Mouse (Mus musculus): ENCODE results near the gene Ttc19. TPM values are rescaled to one million over a fixed set of nuclear protein-coding genes. Genes with fewer than 3 reads are reported as not detected.
"Not testable (repeated sequence)": the region's sequence is repeated elsewhere in the genome, so short reads cannot be mapped to it uniquely, and the experiment has no call there.

Gene Ttc19
- polyA plus RNA-seq, 1 experiment from 2014 or later = 20.5 TPM

DNA sequence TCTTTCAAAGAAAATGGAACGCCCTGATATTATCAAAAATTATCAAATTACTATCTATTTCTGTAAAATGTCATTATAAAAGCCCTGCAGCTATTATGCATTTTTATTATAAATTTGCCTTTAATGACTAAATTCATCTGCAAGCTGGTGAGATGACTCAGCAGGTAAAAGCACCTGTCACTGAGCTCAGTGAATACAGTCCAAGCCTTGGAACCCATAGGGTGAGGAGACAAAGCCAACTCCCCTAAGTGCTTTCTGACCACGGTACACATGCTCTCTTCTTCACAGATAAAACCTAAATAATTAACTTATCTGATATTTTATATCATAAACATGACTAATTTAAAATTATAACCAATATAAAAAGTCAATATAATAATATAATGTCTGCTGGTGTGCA, 90.5 kb downstream of the Ttc19 start:
- Histone ChIP-seq H3K9me3 (no peaks in the 10 kb centered on the region), H3K4me3 (no peak overlapping the region), H3K27me3 (ENCODE audit: insufficient read depth, poor library complexity, severe bottlenecking) (no peaks in the 10 kb centered on the region), H3K36me3 (peaks cover 91% of the 10 kb centered on the region), H3K27ac (no peak overlapping the region), H3K4me1 (replicated peaks) (no peaks in the 10 kb centered on the region)
- DNase-seq (ENCODE audit: low spot score) = no peak
- WGBS = 97% methylated on average over 2 of the region's 2 CpGs

DNA sequence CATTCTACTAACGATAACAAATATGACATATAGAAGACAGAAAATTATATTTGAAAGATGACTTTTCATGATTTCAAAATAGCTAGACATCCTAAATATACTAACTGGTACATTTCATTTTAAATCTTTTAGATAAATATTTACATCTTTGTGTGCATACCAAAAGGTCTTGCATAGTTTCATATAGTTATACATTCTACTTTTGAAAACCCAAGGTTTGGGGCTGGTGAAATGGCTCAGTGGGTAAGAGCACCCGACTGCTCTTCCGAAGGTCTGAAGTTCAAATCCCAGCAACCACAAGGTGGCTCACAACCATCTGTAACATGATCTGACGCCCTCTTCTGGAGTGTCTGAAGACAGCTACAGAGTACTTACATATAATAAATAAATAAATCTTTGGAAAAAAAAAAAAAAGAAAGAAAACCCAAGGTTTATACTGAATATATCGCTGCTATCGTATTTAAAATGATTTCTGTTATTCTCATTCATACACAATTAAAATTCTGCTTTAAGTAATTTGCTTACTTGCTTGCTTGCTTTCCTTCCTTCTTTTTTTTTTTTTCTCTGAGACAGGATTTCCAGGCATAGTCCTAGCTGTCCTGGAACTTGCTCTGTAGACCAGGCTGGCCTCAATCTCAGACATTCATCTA, 96.1 kb downstream of the Ttc19 start:
- not testable (repeated sequence) for H3K27me3 ChIP-seq (ENCODE audit: insufficient read depth, poor library complexity, severe bottlenecking); DNase-seq (ENCODE audit: low spot score); H3K9me3 ChIP-seq; H3K4me1 ChIP-seq (replicated peaks); H3K27ac ChIP-seq; H3K4me3 ChIP-seq
- 89% methylated on average over 6 of the region's 6 CpGs for WGBS
- H3K36me3 ChIP-seq = peaks cover 85% of the 10 kb centered on the region

Other genes with a start within 250 kb of the Ttc19 start
- gene Adora2b, start 32.5 kb upstream of the Ttc19 start, polyA plus RNA-seq (2016; fragmentation: Nextera tagmentation; extraction: Ambion mirVana) = 4.1 and 6.4 TPM in 2 replicates
- 16.4 and 21.4 TPM in 2 replicates for gene Zswim7, start 98 bp upstream of the Ttc19 start, polyA plus RNA-seq (2016; fragmentation: Nextera tagmentation; extraction: Ambion mirVana)
- gene Pigl, start 177.0 kb downstream of the Ttc19 start, polyA plus RNA-seq (2016; fragmentation: Nextera tagmentation; extraction: Ambion mirVana) = 10.7 and 16.0 TPM in 2 replicates
- gene Ncor1, start 177.1 kb downstream of the Ttc19 start, polyA plus RNA-seq (2016; fragmentation: Nextera tagmentation; extraction: Ambion mirVana) = 127 and 131 TPM in 2 replicates